Mouse (Mus musculus): ENCODE data around the gene Gm49366. TPM values are rescaled to one million over a fixed set of nuclear protein-coding genes. Genes with fewer than 3 reads are reported as not detected.
"Not testable (repeated sequence)": the region's sequence is repeated elsewhere in the genome, so short reads cannot be mapped to it uniquely, and the experiment has no call there.

Gm49366 gene
- polyA plus RNA-seq, 1 experiment from 2014 or later = not detected

- Histone ChIP-seq H3K4me3 (replicated peaks) (no peak overlapping the region), H3K36me3 (no peaks in the 10 kb centered on the region), H3K9ac (replicated peaks) (no peak overlapping the region), H3K9me3 (replicated peaks) (no peaks in the 10 kb centered on the region), H3K27me3 (replicated peaks) (no peaks in the 10 kb centered on the region), H3K27ac (replicated peaks) (no peak overlapping the region), H3K4me2 (no peak overlapping the region), H3K4me1 (0 out of 2 replicates have a peak, but pooled peaks cover 3% of the 10 kb centered on the region)
- ATAC-seq (ENCODE audit: low FRiP score) = no peak
- 54% methylated on average over 4 of the region's 4 CpGs for WGBS
Measured at GRCm38 (mm10) chr12:84034108-84034507, 4.6 kb upstream of the Gm49366 start.

GRCm38 (mm10) chr12:84038241-84038640, 494 bp upstream of the Gm49366 start, which contains the start of gene Acot4:
TSS of gene Acot4 (plus strand) at chr12:84038379.
- H3K27me3 ChIP-seq (replicated peaks); H3K27ac ChIP-seq (replicated peaks); H3K36me3 ChIP-seq; H3K9me3 ChIP-seq (replicated peaks); ATAC-seq (ENCODE audit: low FRiP score); H3K4me1 ChIP-seq: not testable (repeated sequence)
- WGBS = 11% methylated on average over 32 of the region's 32 CpGs
- H3K9ac ChIP-seq (replicated peaks) = peak within 1 kb of the TSS; percentile 40
- peak within 1 kb of the TSS; percentile 47 for H3K4me3 ChIP-seq (replicated peaks)
- peak within 1 kb of the TSS; percentile 67 for H3K4me2 ChIP-seq

- Histone ChIP-seq H3K9me3 (replicated peaks) (no peaks in the 10 kb centered on the region), H3K27ac (replicated peaks) (no peak overlapping the region), H3K4me1 (0 out of 2 replicates have a peak, but pooled peaks cover 3% of the 10 kb centered on the region), H3K9ac (replicated peaks) (no peak overlapping the region), H3K4me3 (replicated peaks) (no peak overlapping the region), H3K36me3 (no peaks in the 10 kb centered on the region; the same call in 1 of the 2 replicates), H3K27me3 (replicated peaks) (no peaks in the 10 kb centered on the region), H3K4me2 (no peak overlapping the region)
- WGBS = 92% methylated on average over 5 of the region's 5 CpGs
- no peak for ATAC-seq (ENCODE audit: low FRiP score)
Measured at GRCm38 (mm10) chr12:84042248-84042647, 3.5 kb downstream of the Gm49366 start.

- Histone ChIP-seq H3K36me3 (no peaks in the 10 kb centered on the region; the same call in 1 of the 2 replicates), H3K9ac (replicated peaks) (no peak overlapping the region), H3K4me3 (replicated peaks) (no peak overlapping the region), H3K4me2 (no peak overlapping the region), H3K27ac (replicated peaks) (no peak overlapping the region), H3K9me3 (replicated peaks) (0 out of 2 replicates have a peak, but pooled peaks cover 4% of the 10 kb centered on the region), H3K27me3 (replicated peaks) (no peaks in the 10 kb centered on the region), H3K4me1 (no peaks in the 10 kb centered on the region)
- 86% methylated on average over 2 of the region's 2 CpGs for WGBS
- no peak for ATAC-seq (ENCODE audit: low FRiP score)
Measured at GRCm38 (mm10) chr12:84044045-84044444, 5.3 kb downstream of the Gm49366 start.

- 100% methylated on average over 1 of the region's 1 CpGs for WGBS
- Histone ChIP-seq H3K9ac (replicated peaks) (no peak overlapping the region), H3K36me3 (no peaks in the 10 kb centered on the region), H3K27ac (replicated peaks) (no peak overlapping the region), H3K4me3 (replicated peaks) (no peak overlapping the region), H3K9me3 (replicated peaks) (0 out of 2 replicates have a peak, but pooled peaks cover 4% of the 10 kb centered on the region), H3K4me2 (no peak overlapping the region), H3K27me3 (replicated peaks) (0 out of 2 replicates have a peak, but pooled peaks cover under 1% of the 10 kb centered on the region), H3K4me1 (no peaks in the 10 kb centered on the region)
- ATAC-seq (ENCODE audit: low FRiP score) = no peak
Measured at GRCm38 (mm10) chr12:84046906-84047305, 8.2 kb downstream of the Gm49366 start.

- H3K36me3 ChIP-seq; H3K4me2 ChIP-seq; H3K4me3 ChIP-seq (replicated peaks); H3K9ac ChIP-seq (replicated peaks); H3K9me3 ChIP-seq (replicated peaks); H3K27ac ChIP-seq (replicated peaks); ATAC-seq (ENCODE audit: low FRiP score): not testable (repeated sequence)
- Histone ChIP-seq H3K4me1 (peaks cover 11% of the 10 kb centered on the region), H3K27me3 (replicated peaks) (peaks cover 18% of the 10 kb centered on the region)
- WGBS = 87% methylated on average over 5 of the region's 5 CpGs
Measured at GRCm38 (mm10) chr12:84050744-84051143, 12.0 kb downstream of the Gm49366 start.

- peaks cover 18% of the 10 kb centered on the region for H3K27me3 ChIP-seq (replicated peaks)
- H3K9ac ChIP-seq (replicated peaks) = no peak within 1 kb of the TSS
- 83% methylated on average over 5 of the region's 5 CpGs for WGBS
- H3K4me1 ChIP-seq = peaks cover 11% of the 10 kb centered on the region
- H3K27ac ChIP-seq (replicated peaks) = no peak within 1 kb of the TSS
- ATAC-seq (ENCODE audit: low FRiP score) = no peak
- no peaks in the 10 kb centered on the region for H3K36me3 ChIP-seq
- H3K9me3 ChIP-seq (replicated peaks) = 0 out of 2 replicates have a peak, but pooled peaks cover 4% of the 10 kb centered on the region
- H3K4me3 ChIP-seq (replicated peaks) = peak within 1 kb of the TSS; percentile 47
- peak within 1 kb of the TSS; percentile 82 for H3K4me2 ChIP-seq
Measured at GRCm38 (mm10) chr12:84051937-84052474, 13.3 kb downstream of the Gm49366 start, which contains the start of gene Acot3. TSS of gene Acot3 (plus strand) at chr12:84052144.

- H3K27me3 ChIP-seq (replicated peaks) = peaks cover 18% of the 10 kb centered on the region
- peak overlapping the region; percentile 47 for H3K4me3 ChIP-seq (replicated peaks)
- WGBS = 90% methylated on average over 7 of the region's 7 CpGs
- H3K36me3 ChIP-seq = no peaks in the 10 kb centered on the region
- H3K4me2 ChIP-seq = peak overlapping the region; percentile 82
- H3K9me3 ChIP-seq (replicated peaks) = 0 out of 2 replicates have a peak, but pooled peaks cover 4% of the 10 kb centered on the region
- no peak for ATAC-seq (ENCODE audit: low FRiP score)
- H3K9ac ChIP-seq (replicated peaks) = no peak overlapping the region
- no peak overlapping the region for H3K27ac ChIP-seq (replicated peaks)
- peaks cover 11% of the 10 kb centered on the region for H3K4me1 ChIP-seq
Measured at GRCm38 (mm10) chr12:84052609-84053008, 13.9 kb downstream of the Gm49366 start.

GRCm38 (mm10) chr12:84053173-84053572, 14.4 kb downstream of the Gm49366 start:
- 9% methylated on average over 16 of the region's 16 CpGs for WGBS
- H3K4me3 ChIP-seq (replicated peaks) = peak overlapping the region; percentile 47
- ATAC-seq (ENCODE audit: low FRiP score) = no peak
- peaks cover 18% of the 10 kb centered on the region for H3K27me3 ChIP-seq (replicated peaks)
- no peak overlapping the region for H3K27ac ChIP-seq (replicated peaks)
- 0 out of 2 replicates have a peak, but pooled peaks cover 4% of the 10 kb centered on the region for H3K9me3 ChIP-seq (replicated peaks)
- H3K36me3 ChIP-seq = no peaks in the 10 kb centered on the region
- H3K9ac ChIP-seq (replicated peaks) = peak overlapping the region; percentile 34; the same call in 1 of the 2 replicates
- H3K4me1 ChIP-seq = peaks cover 11% of the 10 kb centered on the region
- H3K4me2 ChIP-seq = peak overlapping the region; percentile 82

GRCm38 (mm10) chr12:84053679-84054391, 15.1 kb downstream of the Gm49366 start:
- Histone ChIP-seq H3K4me2 (peak overlapping the region; percentile 82), H3K36me3 (no peaks in the 10 kb centered on the region), H3K27ac (replicated peaks) (no peak overlapping the region), H3K4me1 (peaks cover 11% of the 10 kb centered on the region), H3K4me3 (replicated peaks) (peak overlapping the region; percentile 47), H3K27me3 (replicated peaks) (peaks cover 18% of the 10 kb centered on the region), H3K9me3 (replicated peaks) (no peaks in the 10 kb centered on the region), H3K9ac (replicated peaks) (0 out of 2 replicates have a peak overlapping the region, but pooled peaks have one; percentile 36)
- no peak for ATAC-seq (ENCODE audit: low FRiP score)
- WGBS = 2% methylated on average over 39 of the region's 46 CpGs

- Histone ChIP-seq H3K4me1 (no peaks in the 10 kb centered on the region), H3K9me3 (replicated peaks) (no peaks in the 10 kb centered on the region), H3K4me2 (no peak overlapping the region), H3K4me3 (replicated peaks) (no peak overlapping the region), H3K9ac (replicated peaks) (no peak overlapping the region), H3K27ac (replicated peaks) (no peak overlapping the region), H3K27me3 (replicated peaks) (no peaks in the 10 kb centered on the region), H3K36me3 (no peaks in the 10 kb centered on the region)
- ATAC-seq (ENCODE audit: low FRiP score) = no peak
- WGBS = 23% methylated on average over 2 of the region's 2 CpGs
Measured at GRCm38 (mm10) chr12:84060946-84061345, 22.2 kb downstream of the Gm49366 start.

- Histone ChIP-seq H3K4me1 (no peaks in the 10 kb centered on the region), H3K9ac (replicated peaks) (no peak overlapping the region), H3K4me3 (replicated peaks) (no peak overlapping the region), H3K27ac (replicated peaks) (no peak overlapping the region), H3K27me3 (replicated peaks) (no peaks in the 10 kb centered on the region; the same call in 1 of the 2 replicates), H3K9me3 (replicated peaks) (no peaks in the 10 kb centered on the region), H3K36me3 (no peaks in the 10 kb centered on the region), H3K4me2 (no peak overlapping the region)
- 94% methylated on average over 20 of the region's 20 CpGs for WGBS
- no peak for ATAC-seq (ENCODE audit: low FRiP score)
Measured at GRCm38 (mm10) chr12:84062336-84062735, 23.6 kb downstream of the Gm49366 start.

Measured in neural tube, embryonic 15.5 days (tissue).